Mouse (Mus musculus) CH12.LX (cell line): ENCODE measurements around the gene Ermp1. TPM values are rescaled to one million over a fixed set of nuclear protein-coding genes. Genes with fewer than 3 reads are reported as not detected.

ENCODE experiments used
- DNase-seq: peaks from one replicate; pipeline ENCODE4 v3.0.0-alpha.2; 2013; ENCODE audit errors: extremely low read depth
- H3K27ac ChIP-seq: 2 replicates; pipeline ENCODE4 v1.5.1; 2012; ENCODE audit warnings: low read depth, mild to moderate bottlenecking, control low read depth, moderate library complexity; ENCODE audit not compliant: insufficient read depth
- H3K27me3 ChIP-seq: replicated peaks from 2 replicates; pipeline ENCODE3; 2012; ENCODE audit warnings: inconsistent platforms
- H3K36me3 ChIP-seq, 2 experiments: replicated peaks in 1 of 2; 2 replicates each; pipeline versions ENCODE3 to v1.6.1; 2012; ENCODE audit warnings: inconsistent platforms in 1 of 2, low read length in 1 of 2, mild to moderate bottlenecking in 1 of 2, mixed read lengths in 1 of 2, moderate library complexity in 1 of 2; ENCODE audit not compliant: control insufficient read depth in 1 of 2, insufficient read depth in 1 of 2
- H3K4me1 ChIP-seq, 2 experiments: 2 replicates each; pipeline ENCODE4 v1.6.1; 2012; ENCODE audit warnings: inconsistent platforms in 1 of 2, moderate library complexity in 1 of 2; ENCODE audit not compliant: insufficient read depth in 2 of 2, control insufficient read depth in 1 of 2
- H3K4me2 ChIP-seq: 2 replicates; pipeline ENCODE4 v1.6.1; 2012; ENCODE audit warnings: low read depth, mild to moderate bottlenecking, control low read depth; ENCODE audit not compliant: poor library complexity, insufficient read depth, severe bottlenecking
- H3K4me3 ChIP-seq, 3 experiments: fragments of 150-350 bp in 1 of 3; sonication (generic) in 1 of 3; replicated peaks in 1 of 3; 2 replicates each; pipeline versions ENCODE3 to v1.5.1; 2011 to 2012; ENCODE audit warnings: low read depth in 2 of 3, low read length in 2 of 3, mild to moderate bottlenecking in 2 of 3, moderate library complexity in 2 of 3, control low read depth in 1 of 3, improper control_type of control experiment in 1 of 3, inconsistent platforms in 1 of 3, mixed read lengths in 1 of 3; ENCODE audit not compliant: poor library complexity in 1 of 3
- H3K79me2 ChIP-seq: replicated peaks from 2 replicates; pipeline ENCODE4 v1.6.1; 2012; ENCODE audit warnings: mild to moderate bottlenecking, moderate library complexity; ENCODE audit not compliant: control insufficient read depth, poor library complexity, insufficient read depth, severe bottlenecking; ENCODE audit errors: extremely low read depth
- H3K9ac ChIP-seq: 2 replicates; pipeline ENCODE4 v1.6.1; 2012; ENCODE audit warnings: low read depth, mild to moderate bottlenecking, control low read depth, moderate library complexity; ENCODE audit not compliant: insufficient read depth
- H3K9me3 ChIP-seq: replicated peaks from 2 replicates; pipeline ENCODE3; 2012; ENCODE audit warnings: low read length, inconsistent platforms, mixed read lengths
- CHD1 ChIP-seq: IDR thresholded peaks from 2 replicates; pipeline ENCODE4 v1.6.1; 2012; ENCODE audit warnings: low read depth, low read length, improper control_type of control experiment, inconsistent platforms
- CHD2 ChIP-seq: IDR thresholded peaks from 2 replicates; pipeline ENCODE4 v1.6.1; 2011; ENCODE audit warnings: low read length, improper control_type of control experiment
- CTCF ChIP-seq, 2 experiments: IDR thresholded peaks in 1 of 2; conservative IDR thresholded peaks in 1 of 2; 2 replicates each; pipeline ENCODE4 v1.5.1; 2011 to 2012; ENCODE audit warnings: low read depth in 2 of 2, low read length in 2 of 2, improper control_type of control experiment in 1 of 2, inconsistent platforms in 1 of 2, mild to moderate bottlenecking in 1 of 2, moderate library complexity in 1 of 2
- E2F4 ChIP-seq: IDR thresholded peaks from 2 replicates; pipeline ENCODE4 v1.6.1; 2011; ENCODE audit warnings: low read depth, low read length, improper control_type of control experiment; ENCODE audit not compliant: insufficient replicate concordance
- ELF1 ChIP-seq: IDR thresholded peaks from 2 replicates; pipeline ENCODE4 v1.6.1; 2014; ENCODE audit warnings: low read depth, mild to moderate bottlenecking, inconsistent platforms, low read length, improper control_type of control experiment
- GABPA ChIP-seq: IDR thresholded peaks from 2 replicates; pipeline ENCODE4 v1.6.1; 2012; ENCODE audit warnings: low read depth, low read length, improper control_type of control experiment, inconsistent platforms; ENCODE audit not compliant: insufficient replicate concordance
- JUND ChIP-seq: conservative IDR thresholded peaks from 2 replicates; pipeline ENCODE4 v1.6.1; 2011; ENCODE audit warnings: low read depth, low read length, improper control_type of control experiment
- KAT2A ChIP-seq: IDR thresholded peaks from 2 replicates; pipeline ENCODE4 v1.6.1; 2012; ENCODE audit warnings: low read length, improper control_type of control experiment, inconsistent platforms; ENCODE audit not compliant: insufficient replicate concordance
- MAFK ChIP-seq: IDR thresholded peaks from 2 replicates; pipeline ENCODE4 v1.6.1; 2011; ENCODE audit warnings: low read length, improper control_type of control experiment; ENCODE audit not compliant: insufficient replicate concordance
- MAX ChIP-seq: IDR thresholded peaks from 2 replicates; pipeline ENCODE4 v1.6.1; 2011; ENCODE audit warnings: low read length, improper control_type of control experiment
- MAZ ChIP-seq: IDR thresholded peaks from 2 replicates; pipeline ENCODE4 v1.6.1; 2012; ENCODE audit warnings: low read depth, mild to moderate bottlenecking, inconsistent platforms, low read length, improper control_type of control experiment, moderate library complexity
- MEF2A ChIP-seq: IDR thresholded peaks from 2 replicates; pipeline ENCODE4 v1.6.1; 2014; ENCODE audit warnings: low read depth, mild to moderate bottlenecking, inconsistent platforms, low read length, improper control_type of control experiment, borderline replicate concordance
- RCOR1 ChIP-seq: conservative IDR thresholded peaks from 2 replicates; pipeline ENCODE4 v1.6.1; 2012; ENCODE audit warnings: low read depth, mild to moderate bottlenecking, inconsistent platforms, low read length, improper control_type of control experiment
- SIN3A ChIP-seq: IDR thresholded peaks from 2 replicates; pipeline ENCODE4 v1.6.1; 2012; ENCODE audit warnings: low read length, improper control_type of control experiment, inconsistent platforms
- SMC3 ChIP-seq: IDR thresholded peaks from 2 replicates; pipeline ENCODE4 v1.6.1; 2011; ENCODE audit warnings: low read depth, low read length, improper control_type of control experiment
- TBP ChIP-seq: conservative IDR thresholded peaks from 2 replicates; pipeline ENCODE4 v1.6.1; 2011; ENCODE audit warnings: low read depth, low read length, improper control_type of control experiment
- USF1 ChIP-seq: IDR thresholded peaks from 2 replicates; pipeline ENCODE4 v1.6.1; 2014; ENCODE audit warnings: low read depth, mild to moderate bottlenecking, inconsistent platforms, low read length, improper control_type of control experiment
- USF2 ChIP-seq: conservative IDR thresholded peaks from 2 replicates; pipeline ENCODE4 v1.6.1; 2011; ENCODE audit warnings: low read depth, low read length, improper control_type of control experiment
- ZC3H11A ChIP-seq: IDR thresholded peaks from 2 replicates; pipeline ENCODE4 v1.6.1; 2012; ENCODE audit warnings: low read depth, mild to moderate bottlenecking, inconsistent platforms, low read length, improper control_type of control experiment
- ZMIZ1 ChIP-seq: IDR thresholded peaks from 2 replicates; pipeline ENCODE4 v1.6.1; 2012; ENCODE audit warnings: low read depth, mild to moderate bottlenecking, inconsistent platforms, low read length, improper control_type of control experiment
- ZNF384 ChIP-seq: IDR thresholded peaks from 2 replicates; pipeline ENCODE4 v1.6.1; 2012; ENCODE audit warnings: low read depth, low read length, improper control_type of control experiment, inconsistent platforms
- dilution Hi-C: fragments of 300-500 bp; cut with MboI; formaldehyde crosslinking; loops from 2 replicates; pipeline ENCODE4 v1.14.3; 2020; ENCODE audit warnings: low sequenced_read_pairs; ENCODE audit not compliant: extremely low pct_unique_long_range_greater_than_20kb, extremely low pct_ligation_motif_present
- in situ Hi-C: fragments of 300-500 bp; cut with MboI; formaldehyde crosslinking; loops from 3 replicates; pipeline ENCODE4 v1.14.3; 2019; ENCODE audit warnings: low sequenced_read_pairs, low pct_ligation_motif_present, low pct_unique_long_range_greater_than_20kb, mixed read lengths
- polyA plus RNA-seq: library from polyadenylated mRNA; unstranded; fragments of >175 nt; gene quantifications from 2 replicates; pipeline ENCODE4 v1.2.1, GENCODE M21; 2012; ENCODE audit warnings: low read depth; ENCODE audit not compliant: insufficient read length
- total RNA-seq, 2 experiments: library from RNA; depleted of rRNA; stranded (reverse); fragments of 300-350 nt in 1 of 2; fragments of >200 nt in 1 of 2; gene quantifications; 2 replicates each; pipeline ENCODE4 v1.2.3; 2012 to 2014

Gene Ermp1
- total and polyA plus RNA-seq, 3 experiments: 22.7 to 32.9 (median 27.6) TPM

- in situ Hi-C loops (no loop called here), dilution Hi-C loops (no loop called here)
- no peak for TF ChIP-seq MEF2A
- no peak for TF ChIP-seq KAT2A
- Histone ChIP-seq H3K4me1 (no peaks in the 10 kb centered on the region), H3K79me2 (no peaks in the 10 kb centered on the region), H3K27ac (no peak overlapping the region), H3K4me2 (no peak overlapping the region), H3K36me3 (peaks cover 15 to 66% of the 10 kb centered on the region in 2 experiments), H3K9ac (no peak overlapping the region), H3K4me3 (no peak overlapping the region), H3K27me3 (no peaks in the 10 kb centered on the region), H3K9me3 (no peaks in the 10 kb centered on the region)
- no peak for DNase-seq
These were observed 65.8 kb downstream of the Ermp1 start for GRCm38 (mm10) chr19:29582439-29582838.

DNA sequence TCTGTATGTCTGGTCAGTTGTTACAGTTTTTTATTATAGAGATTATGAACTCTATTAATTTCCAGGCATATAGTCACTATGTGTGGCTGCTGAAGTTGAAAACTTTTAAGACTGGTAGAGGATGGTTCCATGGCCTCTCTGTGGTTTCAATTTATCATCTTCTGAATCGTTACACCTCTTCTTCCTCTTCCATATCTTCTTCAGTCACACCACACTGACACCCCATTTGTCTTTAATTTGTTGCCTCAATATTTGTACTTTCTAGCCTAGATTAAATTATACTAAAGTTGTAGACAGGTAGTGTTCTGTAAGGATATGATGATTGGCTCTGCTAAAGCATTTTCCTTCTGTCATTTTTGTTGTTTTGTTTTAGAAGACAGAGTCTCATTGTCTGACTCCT is 81.7 kb downstream of the Ermp1 start:
- H3K4me3 ChIP-seq: no peak overlapping the region
- in situ Hi-C loops: no loop called here
- TF ChIP-seq GABPA (no peak), ELF1 (no peak), CHD2 (no peak), ZC3H11A (no peak), SIN3A (no peak), RCOR1 (no peak), JUND (no peak), MAFK (no peak), USF2 (no peak), CTCF (conservative IDR thresholded peaks at IDR 0.05 in 1 of 2, IDR thresholded peaks at IDR 0.05 in 1 of 2; ENCODE audit: low read depth in 2 of 2, low read length in 2 of 2) (no peak), ZNF384 (no peak), E2F4 (no peak), USF1 (no peak), MAX (no peak), MAZ (no peak), ZMIZ1 (no peak), TBP (no peak), SMC3 (no peak), CHD1 (no peak)
- TF ChIP-seq, all 38 proteins: peak for 0
- Histone ChIP-seq H3K36me3 (peaks cover 13 to 58% of the 10 kb centered on the region in 2 experiments), H3K4me2 (no peak overlapping the region), H3K27me3 (no peaks in the 10 kb centered on the region), H3K4me1 (peaks cover 0 to 8% of the 10 kb centered on the region in 2 experiments; a peak in 1 of 4 replicates), H3K27ac (no peak overlapping the region), H3K9ac (no peak overlapping the region), H3K79me2 (no peaks in the 10 kb centered on the region), H3K9me3 (no peaks in the 10 kb centered on the region)
- dilution Hi-C loops: no loop called here
- no peak for DNase-seq
